Mouse (Mus musculus): ENCODE results near the gene Kl. TPM values are rescaled to one million over a fixed set of nuclear protein-coding genes. Genes with fewer than 3 reads are reported as not detected.

The Kl gene
- polyA plus RNA-seq, 1 experiment from 2014 or later = 37.2 TPM

- Histone ChIP-seq H3K9ac (replicated peaks; ENCODE audit: low read length) (no peak overlapping the region), H3K4me2 (replicated peaks; ENCODE audit: low read depth, low read length) (no peak overlapping the region), H3K27ac (ENCODE audit: low read length) (no peak overlapping the region), H3K36me3 (ENCODE audit: insufficient read depth, low read length) (no peaks in the 10 kb centered on the region), H3K27me3 (ENCODE audit: insufficient read depth, low read length) (no peaks in the 10 kb centered on the region), H3K4me1 (ENCODE audit: insufficient read depth, low read length) (no peaks in the 10 kb centered on the region), H3K9me3 (ENCODE audit: low read length) (peaks cover 11% of the 10 kb centered on the region; the same call in 1 of the 2 replicates), H3K4me3 (ENCODE audit: low read length) (no peak overlapping the region)
- no peak for ATAC-seq (ENCODE audit: low FRiP score, low TSS enrichment)
- WGBS = 89% methylated on average over 2 of the region's 2 CpGs
These were observed 23.0 kb upstream of the Kl start for GRCm38 (mm10) chr5:150929406-150929805.

- no peak overlapping the region for H3K9ac ChIP-seq (replicated peaks; ENCODE audit: low read length)
- WGBS = 84% methylated on average over 2 of the region's 2 CpGs
- H3K27ac ChIP-seq (ENCODE audit: low read length) = no peak overlapping the region
- ATAC-seq (ENCODE audit: low FRiP score, low TSS enrichment) = no peak
- no peaks in the 10 kb centered on the region for H3K36me3 ChIP-seq (ENCODE audit: insufficient read depth, low read length)
- no peak overlapping the region for H3K4me2 ChIP-seq (replicated peaks; ENCODE audit: low read depth, low read length)
- H3K4me1 ChIP-seq (ENCODE audit: insufficient read depth, low read length) = no peaks in the 10 kb centered on the region
- H3K27me3 ChIP-seq (ENCODE audit: insufficient read depth, low read length) = no peaks in the 10 kb centered on the region
- H3K9me3 ChIP-seq (ENCODE audit: low read length) = 0 out of 2 replicates have a peak, but pooled peaks cover 2% of the 10 kb centered on the region
- H3K4me3 ChIP-seq (ENCODE audit: low read length) = no peak overlapping the region
These were observed 19.8 kb upstream of the Kl start for GRCm38 (mm10) chr5:150932596-150932995.

- Histone ChIP-seq H3K27me3 (ENCODE audit: insufficient read depth, low read length) (no peaks in the 10 kb centered on the region), H3K9ac (replicated peaks; ENCODE audit: low read length) (no peak overlapping the region), H3K4me3 (ENCODE audit: low read length) (no peak overlapping the region), H3K4me2 (replicated peaks; ENCODE audit: low read depth, low read length) (no peak overlapping the region), H3K36me3 (ENCODE audit: insufficient read depth, low read length) (no peaks in the 10 kb centered on the region), H3K4me1 (ENCODE audit: insufficient read depth, low read length) (no peaks in the 10 kb centered on the region), H3K9me3 (ENCODE audit: low read length) (no peaks in the 10 kb centered on the region), H3K27ac (ENCODE audit: low read length) (no peak overlapping the region)
- no peak for ATAC-seq (ENCODE audit: low FRiP score, low TSS enrichment)
- 63% methylated on average over 5 of the region's 5 CpGs for WGBS
These were observed 16.2 kb upstream of the Kl start for GRCm38 (mm10) chr5:150936213-150936612.

GRCm38 (mm10) chr5:150936807-150937206, 15.6 kb upstream of the Kl start:
- Histone ChIP-seq H3K4me2 (replicated peaks; ENCODE audit: low read depth, low read length) (no peak overlapping the region), H3K4me1 (ENCODE audit: insufficient read depth, low read length) (no peaks in the 10 kb centered on the region), H3K4me3 (ENCODE audit: low read length) (no peak overlapping the region), H3K9me3 (ENCODE audit: low read length) (no peaks in the 10 kb centered on the region), H3K27ac (ENCODE audit: low read length) (no peak overlapping the region), H3K9ac (replicated peaks; ENCODE audit: low read length) (no peak overlapping the region), H3K27me3 (ENCODE audit: insufficient read depth, low read length) (no peaks in the 10 kb centered on the region), H3K36me3 (ENCODE audit: insufficient read depth, low read length) (no peaks in the 10 kb centered on the region)
- ATAC-seq (ENCODE audit: low FRiP score, low TSS enrichment) = no peak
- 68% methylated on average over 4 of the region's 4 CpGs for WGBS

- 54% methylated on average over 2 of the region's 2 CpGs for WGBS
- Histone ChIP-seq H3K9ac (replicated peaks; ENCODE audit: low read length) (no peak overlapping the region), H3K4me1 (ENCODE audit: insufficient read depth, low read length) (no peaks in the 10 kb centered on the region), H3K27me3 (ENCODE audit: insufficient read depth, low read length) (no peaks in the 10 kb centered on the region), H3K36me3 (ENCODE audit: insufficient read depth, low read length) (no peaks in the 10 kb centered on the region), H3K9me3 (ENCODE audit: low read length) (no peaks in the 10 kb centered on the region), H3K4me2 (replicated peaks; ENCODE audit: low read depth, low read length) (no peak overlapping the region), H3K4me3 (ENCODE audit: low read length) (no peak overlapping the region), H3K27ac (ENCODE audit: low read length) (no peak overlapping the region)
- ATAC-seq (ENCODE audit: low FRiP score, low TSS enrichment) = no peak
These were observed 14.9 kb upstream of the Kl start for GRCm38 (mm10) chr5:150937501-150937900.

GRCm38 (mm10) chr5:150945576-150945975, 6.8 kb upstream of the Kl start:
- H3K4me3 ChIP-seq (ENCODE audit: low read length) = no peak overlapping the region
- no peak overlapping the region for H3K9ac ChIP-seq (replicated peaks; ENCODE audit: low read length)
- no peaks in the 10 kb centered on the region for H3K36me3 ChIP-seq (ENCODE audit: insufficient read depth, low read length)
- H3K9me3 ChIP-seq (ENCODE audit: low read length) = peaks cover 3% of the 10 kb centered on the region; the same call in 1 of the 2 replicates
- H3K27me3 ChIP-seq (ENCODE audit: insufficient read depth, low read length) = no peaks in the 10 kb centered on the region
- no peak overlapping the region for H3K27ac ChIP-seq (ENCODE audit: low read length)
- H3K4me2 ChIP-seq (replicated peaks; ENCODE audit: low read depth, low read length) = no peak overlapping the region
- H3K4me1 ChIP-seq (ENCODE audit: insufficient read depth, low read length) = 0 out of 2 replicates have a peak, but pooled peaks cover 3% of the 10 kb centered on the region
- ATAC-seq (ENCODE audit: low FRiP score, low TSS enrichment) = no peak
- WGBS = 96% methylated on average over 2 of the region's 2 CpGs

- H3K4me1 ChIP-seq (ENCODE audit: insufficient read depth, low read length) = 0 out of 2 replicates have a peak, but pooled peaks cover 8% of the 10 kb centered on the region
- no peak for ATAC-seq (ENCODE audit: low FRiP score, low TSS enrichment)
- peaks cover 3% of the 10 kb centered on the region; the same call in 1 of the 2 replicates for H3K9me3 ChIP-seq (ENCODE audit: low read length)
- H3K27me3 ChIP-seq (ENCODE audit: insufficient read depth, low read length) = peaks cover 25% of the 10 kb centered on the region
- H3K27ac ChIP-seq (ENCODE audit: low read length) = no peak overlapping the region
- 88% methylated on average over 3 of the region's 3 CpGs for WGBS
- H3K4me3 ChIP-seq (ENCODE audit: low read length) = no peak overlapping the region
- H3K9ac ChIP-seq (replicated peaks; ENCODE audit: low read length) = no peak overlapping the region
- no peak overlapping the region for H3K4me2 ChIP-seq (replicated peaks; ENCODE audit: low read depth, low read length)
- no peaks in the 10 kb centered on the region for H3K36me3 ChIP-seq (ENCODE audit: insufficient read depth, low read length)
These were observed 3.3 kb upstream of the Kl start for GRCm38 (mm10) chr5:150949131-150949530.

GRCm38 (mm10) chr5:150951325-150951724, 1.1 kb upstream of the Kl start:
- H3K27ac ChIP-seq (ENCODE audit: low read length) = no peak overlapping the region
- no peak overlapping the region for H3K9ac ChIP-seq (replicated peaks; ENCODE audit: low read length)
- no peaks in the 10 kb centered on the region for H3K9me3 ChIP-seq (ENCODE audit: low read length)
- no peak overlapping the region for H3K4me2 ChIP-seq (replicated peaks; ENCODE audit: low read depth, low read length)
- H3K4me1 ChIP-seq (ENCODE audit: insufficient read depth, low read length) = 0 out of 2 replicates have a peak, but pooled peaks cover 8% of the 10 kb centered on the region
- no peaks in the 10 kb centered on the region for H3K36me3 ChIP-seq (ENCODE audit: insufficient read depth, low read length)
- peaks cover 25% of the 10 kb centered on the region for H3K27me3 ChIP-seq (ENCODE audit: insufficient read depth, low read length)
- no peak for ATAC-seq (ENCODE audit: low FRiP score, low TSS enrichment)
- no peak overlapping the region for H3K4me3 ChIP-seq (ENCODE audit: low read length)
- WGBS = 89% methylated on average over 7 of the region's 7 CpGs

- Histone ChIP-seq H3K4me2 (replicated peaks; ENCODE audit: low read depth, low read length) (peak overlapping the region; percentile 78), H3K9ac (replicated peaks; ENCODE audit: low read length) (peak overlapping the region; percentile 63), H3K4me3 (ENCODE audit: low read length) (peak overlapping the region; percentile 56), H3K27ac (ENCODE audit: low read length) (no peak overlapping the region), H3K36me3 (ENCODE audit: insufficient read depth, low read length) (no peaks in the 10 kb centered on the region), H3K27me3 (ENCODE audit: insufficient read depth, low read length) (peaks cover 25% of the 10 kb centered on the region), H3K4me1 (ENCODE audit: insufficient read depth, low read length) (0 out of 2 replicates have a peak, but pooled peaks cover 5% of the 10 kb centered on the region), H3K9me3 (ENCODE audit: low read length) (no peaks in the 10 kb centered on the region)
- WGBS = 2% methylated on average over 89 of the region's 89 CpGs
- peak; percentile 85 for ATAC-seq (ENCODE audit: low FRiP score, low TSS enrichment)
These were observed 488 bp downstream of the Kl start for GRCm38 (mm10) chr5:150952669-150953521.

GRCm38 (mm10) chr5:150954791-150955190, 2.4 kb downstream of the Kl start:
- Histone ChIP-seq H3K9me3 (ENCODE audit: low read length) (no peaks in the 10 kb centered on the region), H3K4me1 (ENCODE audit: insufficient read depth, low read length) (0 out of 2 replicates have a peak, but pooled peaks cover 5% of the 10 kb centered on the region), H3K36me3 (ENCODE audit: insufficient read depth, low read length) (no peaks in the 10 kb centered on the region), H3K4me2 (replicated peaks; ENCODE audit: low read depth, low read length) (peak overlapping the region; percentile 1; the same call in 1 of the 2 replicates), H3K27ac (ENCODE audit: low read length) (no peak overlapping the region), H3K4me3 (ENCODE audit: low read length) (no peak overlapping the region), H3K27me3 (ENCODE audit: insufficient read depth, low read length) (peaks cover 25% of the 10 kb centered on the region), H3K9ac (replicated peaks; ENCODE audit: low read length) (no peak overlapping the region)
- no peak for ATAC-seq (ENCODE audit: low FRiP score, low TSS enrichment)
- WGBS = 86% methylated on average over 9 of the region's 9 CpGs

Measured in kidney, embryonic 16.5 days (tissue).